ENCODE assay signal across 25 mouse cellular contexts in genomic region chr7:15937491-15937890, GRCm38 (mm10). TPM values are rescaled to one million over a fixed set of nuclear protein-coding genes. Genes with fewer than 3 reads are reported as not detected.
A peak's percentile ranks its signal among the peaks of the same experiment; 100 is the strongest.
DNase-seq lines count a peak whose midpoint lies in the region; ATAC-seq and TF ChIP-seq lines count a peak whose summit lies in the region.
"Had no signal": no experiment of that assay in that cellular context is flagged by ENCODE, and none has a peak within 500 bp of the region (broad histone marks: within the 10 kb centered on the region; RNA-seq: fewer than 3 reads in every experiment).

No protein-coding gene starts in this region.

- no peak overlapping the region for H3K9ac ChIP-seq in forebrain, embryonic 11.5 days (ENCODE audit: low read length)
- no peak overlapping the region for H3K9ac ChIP-seq in forebrain, embryonic 15.5 days (replicated peaks)
- H3K9ac ChIP-seq in lung, postnatal 0 days (replicated peaks; ENCODE audit: low read depth): no peak overlapping the region
- H3K9ac ChIP-seq: embryonic facial prominence, embryonic 12.5 days; forebrain, embryonic 12.5 days; forebrain, postnatal 0 days had no signal

- TF ChIP-seq CTCF in lung, postnatal 0 days (IDR thresholded peaks at IDR 0.05): no peak

- WGBS in forebrain, embryonic 11.5 days: 94% methylated on average over 5 of the region's 5 CpGs
- 89% methylated on average over 5 of the region's 5 CpGs for WGBS in forebrain, embryonic 15.5 days
- WGBS in lung, postnatal 0 days: 83% methylated on average over 5 of the region's 5 CpGs

- no peaks in the 10 kb centered on the region; the same call in 1 of the 2 replicates for H3K9me3 ChIP-seq in forebrain, embryonic 11.5 days (ENCODE audit: control insufficient read depth, low read length)
- no peaks in the 10 kb centered on the region for H3K9me3 ChIP-seq in forebrain, embryonic 15.5 days
- H3K9me3 ChIP-seq in lung, postnatal 0 days (ENCODE audit: low read length): no peaks in the 10 kb centered on the region
- H3K9me3 ChIP-seq: forebrain, embryonic 12.5 days had no signal

- no peak for TF ChIP-seq EP300 in lung, postnatal 0 days (IDR thresholded peaks at IDR 0.05)

- H3K27ac ChIP-seq in forebrain, embryonic 11.5 days (ENCODE audit: low read depth, low read length): no peak overlapping the region
- H3K27ac ChIP-seq in forebrain, embryonic 15.5 days (replicated peaks): no peak overlapping the region
- H3K27ac ChIP-seq in lung, postnatal 0 days (ENCODE audit: low read length): no peak overlapping the region
- H3K27ac ChIP-seq: embryonic facial prominence, embryonic 10.5 days; embryonic facial prominence, embryonic 12.5 days; forebrain, embryonic 12.5 days had no signal

- no peak overlapping the region for H3K4me3 ChIP-seq in forebrain, embryonic 11.5 days (ENCODE audit: low read depth, low read length)
- H3K4me3 ChIP-seq in forebrain, embryonic 15.5 days: no peak overlapping the region
- H3K4me3 ChIP-seq in lung, postnatal 0 days (ENCODE audit: low read depth, low read length): no peak overlapping the region
- H3K4me3 ChIP-seq: embryonic facial prominence, embryonic 10.5 days; embryonic facial prominence, embryonic 12.5 days; forebrain, embryonic 12.5 days had no signal

- 0 out of 2 replicates have a peak, but pooled peaks have one; percentile 12 for ATAC-seq in forebrain, embryonic 11.5 days (replicated peaks; ENCODE audit: low FRiP score)
- no peak for ATAC-seq in forebrain, embryonic 15.5 days (replicated peaks)
- 0 out of 2 replicates have a peak, but pooled peaks have one; percentile 16 for ATAC-seq in lung, postnatal 0 days
- ATAC-seq: CD4-positive, CD25-positive, alpha-beta regulatory T cell, adult 4 months; forebrain, postnatal 0 days had no signal

- DNase-seq in forebrain, embryonic 11.5 days (ENCODE audit: low spot score): no peak
- DNase-seq in lung, postnatal 0 days (ENCODE audit: low spot score): no peak
- DNase-seq in lung, postnatal 4 days: no peak
- DNase-seq in ES-CJ7 (ENCODE audit: low read depth, low spot score) (peak; percentile 45), ZHBTc4 (ENCODE audit: low read depth, low spot score) (peak; percentile 71)
- DNase-seq in adrenal gland, postnatal 14 days: no peak
- DNase-seq: adrenal gland, adult 2 months; adrenal gland, postnatal 10 days; adrenal gland, postnatal 36 days; B cell, adult 2 months; cerebellum, adult 11-12 months; cerebellum, adult 2 months; cerebellum, adult 9-10 months; cerebellum, postnatal 10 days; cerebellum, postnatal 25 days; forebrain, postnatal 0 days had no signal

- no peaks in the 10 kb centered on the region for H3K27me3 ChIP-seq in forebrain, embryonic 11.5 days (ENCODE audit: control insufficient read depth, insufficient read depth, low read length)
- no peaks in the 10 kb centered on the region for H3K27me3 ChIP-seq in forebrain, embryonic 15.5 days
- no peaks in the 10 kb centered on the region for H3K27me3 ChIP-seq in lung, postnatal 0 days (replicated peaks; ENCODE audit: insufficient read depth, low read length)
- H3K27me3 ChIP-seq: CH12.LX; embryonic facial prominence, embryonic 12.5 days; forebrain, embryonic 12.5 days had no signal

- H3K4me2 ChIP-seq in forebrain, embryonic 11.5 days (ENCODE audit: low read depth, low read length, severe bottlenecking): no peak overlapping the region
- H3K4me2 ChIP-seq in forebrain, embryonic 15.5 days (replicated peaks): no peak overlapping the region
- H3K4me2 ChIP-seq in lung, postnatal 0 days (replicated peaks; ENCODE audit: low read depth, low read length): no peak overlapping the region
- H3K4me2 ChIP-seq: embryonic facial prominence, embryonic 12.5 days; forebrain, embryonic 12.5 days had no signal

- H3K36me3 ChIP-seq in forebrain, embryonic 11.5 days (ENCODE audit: control insufficient read depth, insufficient read depth, low read length): peaks cover 39% of the 10 kb centered on the region
- peaks cover 75% of the 10 kb centered on the region for H3K36me3 ChIP-seq in forebrain, embryonic 15.5 days
- H3K36me3 ChIP-seq in lung, postnatal 0 days (ENCODE audit: insufficient read depth, low read length): peaks cover 43% of the 10 kb centered on the region

- H3K4me1 ChIP-seq in forebrain, embryonic 11.5 days (replicated peaks; ENCODE audit: control insufficient read depth, insufficient read depth, low read length): no peaks in the 10 kb centered on the region
- no peaks in the 10 kb centered on the region for H3K4me1 ChIP-seq in forebrain, embryonic 15.5 days
- H3K4me1 ChIP-seq in lung, postnatal 0 days (ENCODE audit: insufficient read depth, low read depth, low read length): no peaks in the 10 kb centered on the region
- H3K4me1 ChIP-seq: embryonic facial prominence, embryonic 12.5 days; forebrain, embryonic 12.5 days had no signal

RNA-seq across cellular contexts. Expression of gene Nop53, which starts 8.4 kb away (rescaled TPM):
- polyA plus RNA-seq in forebrain, embryonic 11.5 days (2014; fragmentation: Nextera tagmentation; extraction: Ambion mirVana): 169 and 174 TPM in 2 replicates
- 144 and 150 TPM in 2 replicates for polyA plus RNA-seq in forebrain, embryonic 15.5 days (2015; fragmentation: Nextera tagmentation; extraction: Ambion mirVana)
- polyA plus RNA-seq in lung, postnatal 0 days (2015; fragmentation: Nextera tagmentation; extraction: Ambion mirVana): 196 and 204 TPM in 2 replicates
- total RNA-seq in adrenal gland, postnatal 14 days (2021): 196 and 213 TPM in 2 replicates

RNA-seq across cellular contexts. Expression of gene Selenow, which starts 15.3 kb away (rescaled TPM):
- polyA plus RNA-seq in forebrain, embryonic 11.5 days (2014; fragmentation: Nextera tagmentation; extraction: Ambion mirVana): 944 and 965 TPM in 2 replicates
- polyA plus RNA-seq in forebrain, embryonic 15.5 days (2015; fragmentation: Nextera tagmentation; extraction: Ambion mirVana): 1,503 and 1,574 TPM in 2 replicates
- 552 and 558 TPM in 2 replicates for polyA plus RNA-seq in lung, postnatal 0 days (2015; fragmentation: Nextera tagmentation; extraction: Ambion mirVana)
- total RNA-seq in adrenal gland, postnatal 14 days (2021): 191 and 202 TPM in 2 replicates

RNA-seq across cellular contexts. Expression of gene Ehd2, which starts 29.9 kb away (rescaled TPM):
- 10.4 and 11.3 TPM in 2 replicates for polyA plus RNA-seq in forebrain, embryonic 11.5 days (2014; fragmentation: Nextera tagmentation; extraction: Ambion mirVana)
- 3.7 and 5.0 TPM in 2 replicates for polyA plus RNA-seq in forebrain, embryonic 15.5 days (2015; fragmentation: Nextera tagmentation; extraction: Ambion mirVana)
- 92.2 and 113 TPM in 2 replicates for polyA plus RNA-seq in lung, postnatal 0 days (2015; fragmentation: Nextera tagmentation; extraction: Ambion mirVana)
- total RNA-seq in adrenal gland, postnatal 14 days (2021): 119 and 121 TPM in 2 replicates

RNA-seq across cellular contexts. Expression of gene Crxos, which starts 55.1 kb away (rescaled TPM):
- not detected in 2 replicates for polyA plus RNA-seq in forebrain, embryonic 11.5 days (2014; fragmentation: Nextera tagmentation; extraction: Ambion mirVana)
- polyA plus RNA-seq in forebrain, embryonic 15.5 days (2015; fragmentation: Nextera tagmentation; extraction: Ambion mirVana): 0.25 TPM in 1 of 2 replicates, not detected in the other
- polyA plus RNA-seq in lung, postnatal 0 days (2015; fragmentation: Nextera tagmentation; extraction: Ambion mirVana): not detected in 2 replicates
- total RNA-seq in adrenal gland, postnatal 14 days (2021): not detected in 2 replicates
- total RNA-seq: adrenal gland, adult 2 months; adrenal gland, postnatal 36 days; forebrain, postnatal 0 days; MEL had no signal
- polyA plus RNA-seq: cerebellum, adult 2 months; embryonic facial prominence, embryonic 10.5 days; embryonic facial prominence, embryonic 12.5 days; embryonic facial prominence, embryonic 14.5 days; forebrain, embryonic 12.5 days; forebrain, postnatal 0 days had no signal

RNA-seq across cellular contexts. Expression of gene Crx, which starts 57.7 kb away (rescaled TPM):
- polyA plus RNA-seq in forebrain, embryonic 11.5 days (2014; fragmentation: Nextera tagmentation; extraction: Ambion mirVana): not detected in 2 replicates
- 0.88 TPM in 1 of 2 replicates, not detected in the other for polyA plus RNA-seq in forebrain, embryonic 15.5 days (2015; fragmentation: Nextera tagmentation; extraction: Ambion mirVana)
- not detected in 2 replicates for polyA plus RNA-seq in lung, postnatal 0 days (2015; fragmentation: Nextera tagmentation; extraction: Ambion mirVana)
- not detected in 2 replicates for total RNA-seq in adrenal gland, postnatal 14 days (2021)
- total RNA-seq: adrenal gland, adult 2 months; adrenal gland, postnatal 10 days; adrenal gland, postnatal 36 days; CH12.LX; ES-E14; MEL had no signal
- polyA plus RNA-seq: adrenal gland, adult 2 months; CD4-positive, CD25-positive, alpha-beta regulatory T cell, adult 4 months; cerebellum, adult 2 months; embryonic facial prominence, embryonic 12.5 days; embryonic facial prominence, embryonic 14.5 days; forebrain, embryonic 12.5 days had no signal

Comparison
In these comparisons a context has a peak if more than half of its experiments do, and no peak if none do; other contexts are left out.
1. DNase-seq: peak in ES-CJ7 (single experiment) and ZHBTc4 (single experiment); none in forebrain, embryonic 11.5 days (single experiment), lung, postnatal 0 days (single experiment), lung, postnatal 4 days (0 of 2) and adrenal gland, postnatal 14 days (single experiment).